Mouse (Mus musculus): ENCODE results near the gene Fsd1. TPM values are rescaled to one million over a fixed set of nuclear protein-coding genes. Genes with fewer than 3 reads are reported as not detected.
A peak's percentile ranks its signal among the peaks of the same experiment; 100 is the strongest.
"Not testable (repeated sequence)": the region's sequence is repeated elsewhere in the genome, so short reads cannot be mapped to it uniquely, and the experiment has no call there.

Gene Fsd1
- polyA plus RNA-seq (2016; fragmentation: Nextera tagmentation; extraction: Ambion mirVana): 114 and 123 TPM in 2 replicates

DNA sequence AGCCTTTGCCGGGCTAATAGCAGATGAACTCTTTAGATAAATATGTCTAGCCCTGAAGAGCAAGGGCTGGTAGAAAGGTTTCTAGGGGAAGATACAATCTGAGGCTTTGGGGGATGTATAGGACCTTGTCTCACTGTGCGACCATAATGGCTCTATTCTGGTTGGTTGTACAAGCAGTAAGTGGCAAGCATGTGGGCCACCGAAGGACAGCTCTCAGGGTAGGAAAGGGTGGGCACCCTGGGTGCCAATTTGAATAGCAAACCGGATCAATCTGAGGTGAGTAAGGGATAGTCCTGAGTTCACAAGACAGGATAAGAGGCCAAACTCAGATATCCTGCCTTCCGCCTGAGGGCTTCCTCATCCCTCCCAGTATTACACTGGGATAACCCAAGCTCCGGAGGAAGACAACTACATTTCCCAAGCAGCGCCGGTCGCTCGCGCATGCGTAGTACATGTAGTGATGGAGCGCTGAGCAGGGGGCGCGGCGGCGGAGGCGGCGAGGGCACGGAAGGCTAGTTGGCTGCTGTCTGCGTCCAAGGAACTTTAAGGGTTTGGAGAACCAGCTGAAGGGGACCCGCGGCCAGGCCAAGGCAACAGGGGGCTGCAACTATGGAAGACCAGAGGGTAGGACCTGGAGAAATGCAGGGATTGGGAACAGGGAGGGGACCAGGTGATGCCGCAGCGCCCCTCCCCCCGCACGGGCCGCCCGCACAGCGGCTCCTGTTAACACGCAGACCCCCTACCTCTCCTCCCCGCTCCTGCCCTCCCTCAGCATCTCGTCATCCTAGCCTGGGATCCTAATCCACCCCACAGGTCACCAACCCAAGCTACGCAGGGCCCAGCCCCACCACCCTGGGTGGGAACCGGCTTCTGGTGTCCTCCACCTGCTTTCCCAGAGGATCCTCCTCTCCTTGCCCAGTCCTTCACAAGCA, at the start of gene Fsd1:
Fsd1 (plus strand) TSS at position 480 of the 932 bp plus-strand sequence.
- H3K27ac ChIP-seq: no peak within 1 kb of the TSS
- H3K4me2 ChIP-seq (replicated peaks): peak within 1 kb of the TSS; percentile 86

DNA sequence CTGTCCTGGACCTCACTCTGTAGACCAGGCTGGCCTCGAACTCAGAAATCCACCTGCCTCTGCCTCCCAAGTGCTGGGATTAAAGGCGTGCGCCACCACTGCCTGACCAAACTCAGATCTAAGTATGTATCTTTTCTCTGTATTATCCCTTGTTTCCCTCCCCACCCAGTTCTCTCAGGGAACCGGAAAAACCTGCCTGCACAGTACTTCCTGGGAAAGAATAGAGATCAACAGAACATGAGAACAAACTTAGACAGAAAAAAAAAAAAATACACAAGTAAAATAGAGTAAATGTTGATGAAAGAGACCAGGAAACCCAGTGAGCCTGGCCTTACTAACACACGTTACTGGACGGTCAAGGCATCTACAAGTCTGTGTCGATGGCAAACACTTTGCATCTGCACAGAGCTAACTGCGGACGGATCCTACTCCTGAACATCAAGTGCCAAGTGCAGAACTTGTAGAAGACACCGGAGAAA, 41.9 kb upstream of the Fsd1 start:
- H3K36me3 ChIP-seq; H3K9me3 ChIP-seq; ATAC-seq (ENCODE audit: low FRiP score, low read depth); H3K4me1 ChIP-seq; H3K9ac ChIP-seq; H3K27ac ChIP-seq; H3K27me3 ChIP-seq (replicated peaks): not testable (repeated sequence)
- Histone ChIP-seq H3K4me2 (replicated peaks) (peak overlapping the region; percentile 81), H3K4me3 (peak overlapping the region; percentile 51)
- WGBS: 38% methylated on average over 10 of the region's 10 CpGs

More for the DNA sequence above, at the start of gene Fsd1:
- no peaks in the 10 kb centered on the region for H3K27me3 ChIP-seq (replicated peaks)
- H3K4me1 ChIP-seq: peaks cover 12% of the 10 kb centered on the region
- H3K4me3 ChIP-seq: peak within 1 kb of the TSS; percentile 69
- peaks cover 24% of the 10 kb centered on the region for H3K36me3 ChIP-seq
- H3K9ac ChIP-seq: peak within 1 kb of the TSS; percentile 72
- no peaks in the 10 kb centered on the region for H3K9me3 ChIP-seq
- ATAC-seq (ENCODE audit: low FRiP score, low read depth): peak; percentile 88
- 10% methylated on average over 35 of the region's 35 CpGs for WGBS

DNA sequence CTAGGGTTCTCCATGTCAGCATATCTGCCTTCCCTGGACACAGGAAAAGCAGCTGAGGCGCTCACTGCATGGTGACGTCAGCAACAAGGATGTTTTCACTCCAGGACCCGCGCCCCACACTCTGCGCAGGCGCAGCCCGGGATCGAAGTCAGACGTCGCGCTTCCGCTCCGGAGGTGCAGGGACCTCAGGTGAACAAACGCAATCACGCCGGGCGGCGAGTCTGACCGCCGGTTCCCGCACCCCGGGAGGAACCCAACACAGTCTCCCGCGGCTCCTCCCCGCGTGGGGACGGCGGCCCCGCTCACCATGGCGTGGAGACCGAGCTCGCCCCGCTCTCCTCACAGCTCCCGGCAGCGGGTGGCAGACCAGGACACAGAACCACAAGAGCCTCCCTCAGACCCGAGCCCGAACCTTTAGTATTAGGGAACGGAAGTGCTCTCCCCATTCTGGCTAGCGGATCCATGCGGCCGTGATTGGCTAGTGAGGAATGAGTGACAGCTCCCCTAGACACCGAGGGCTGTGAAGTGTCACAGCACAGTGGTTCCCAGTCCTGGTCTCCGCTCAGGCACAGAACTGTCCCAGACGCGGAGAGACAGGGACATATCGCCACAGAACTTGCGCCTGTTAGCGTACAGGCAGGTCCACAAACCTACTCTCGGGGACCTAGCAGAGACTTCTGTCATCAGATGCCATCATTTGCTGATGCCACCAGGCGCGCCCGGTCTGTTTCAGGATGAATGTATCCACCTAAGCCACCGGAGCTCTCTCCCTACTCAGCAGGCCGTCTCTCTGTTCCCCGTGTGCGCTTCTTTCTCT, 41.2 kb upstream of the Fsd1 start:
- under 1% methylated on average over 56 of the region's 56 CpGs for WGBS
- not testable (repeated sequence) for H3K9me3 ChIP-seq; H3K36me3 ChIP-seq; H3K27me3 ChIP-seq (replicated peaks); H3K4me1 ChIP-seq
- ATAC-seq (ENCODE audit: low FRiP score, low read depth): peak; percentile 99
- Histone ChIP-seq H3K9ac (peak overlapping the region; percentile 65), H3K4me3 (peak overlapping the region; percentile 51), H3K27ac (peak overlapping the region; percentile 76), H3K4me2 (replicated peaks) (peak overlapping the region; percentile 81)

DNA sequence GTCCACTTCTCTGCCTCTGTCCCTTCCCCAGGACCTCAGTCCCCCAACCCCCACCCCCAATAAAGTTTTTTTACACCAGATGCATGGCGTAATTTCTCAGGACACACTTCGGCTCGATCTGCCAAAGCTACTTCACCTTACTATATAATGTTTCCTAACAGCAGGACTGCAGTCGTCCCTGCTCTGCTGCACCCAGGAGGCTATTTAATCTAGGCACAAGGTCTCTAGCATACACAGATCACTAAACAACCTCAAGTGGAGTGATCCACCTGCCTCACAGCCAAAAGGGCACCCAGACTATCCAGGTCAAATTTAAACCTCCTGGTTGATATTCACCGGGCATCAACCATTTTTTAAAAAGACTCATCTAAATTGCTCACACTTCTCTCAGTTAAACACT, 40.6 kb upstream of the Fsd1 start:
- no peaks in the 10 kb centered on the region for H3K9me3 ChIP-seq

DNA sequence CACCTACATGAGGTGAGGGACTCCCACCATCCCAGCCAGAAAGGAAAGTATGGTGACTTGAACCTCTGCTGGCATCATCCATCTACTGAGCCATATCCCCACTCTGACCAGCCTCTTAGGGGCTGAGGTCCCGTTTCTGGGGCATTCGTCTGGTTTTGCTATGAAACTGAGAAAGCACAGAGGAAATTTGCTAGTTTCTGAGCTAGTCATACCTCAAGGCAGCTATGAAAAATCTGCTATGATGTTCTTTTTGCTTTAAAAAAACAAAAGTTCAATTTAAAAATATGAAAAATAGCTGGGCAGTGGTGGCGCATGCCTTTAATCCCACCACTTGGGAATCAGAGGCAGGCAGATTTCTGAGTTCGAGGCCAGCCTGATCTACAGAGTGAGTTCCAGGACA, 37.7 kb upstream of the Fsd1 start:
- Histone ChIP-seq H3K27me3 (replicated peaks) (0 out of 2 replicates have a peak, but pooled peaks cover 6% of the 10 kb centered on the region), H3K9me3 (no peaks in the 10 kb centered on the region), H3K27ac (no peak overlapping the region), H3K4me2 (replicated peaks) (no peak overlapping the region), H3K36me3 (no peaks in the 10 kb centered on the region), H3K4me3 (no peak overlapping the region), H3K9ac (no peak overlapping the region), H3K4me1 (peaks cover 5% of the 10 kb centered on the region; the same call in 1 of the 2 replicates)
- ATAC-seq (ENCODE audit: low FRiP score, low read depth): no peak
- WGBS: 91% methylated on average over 4 of the region's 4 CpGs

More for the DNA sequence above, 40.6 kb upstream of the Fsd1 start:
- Histone ChIP-seq H3K27me3 (replicated peaks) (no peaks in the 10 kb centered on the region), H3K27ac (0 out of 2 replicates have a peak overlapping the region, but pooled peaks have one; percentile 76), H3K9ac (peak overlapping the region; percentile 65; the same call in 1 of the 2 replicates), H3K4me2 (replicated peaks) (peak overlapping the region; percentile 81), H3K4me1 (peaks cover 5% of the 10 kb centered on the region; the same call in 1 of the 2 replicates), H3K4me3 (peak overlapping the region; percentile 51), H3K36me3 (no peaks in the 10 kb centered on the region)
- peak; percentile 15; the same call in 1 of the 2 replicates for ATAC-seq (ENCODE audit: low FRiP score, low read depth)
- WGBS: 31% methylated on average over 5 of the region's 5 CpGs

DNA sequence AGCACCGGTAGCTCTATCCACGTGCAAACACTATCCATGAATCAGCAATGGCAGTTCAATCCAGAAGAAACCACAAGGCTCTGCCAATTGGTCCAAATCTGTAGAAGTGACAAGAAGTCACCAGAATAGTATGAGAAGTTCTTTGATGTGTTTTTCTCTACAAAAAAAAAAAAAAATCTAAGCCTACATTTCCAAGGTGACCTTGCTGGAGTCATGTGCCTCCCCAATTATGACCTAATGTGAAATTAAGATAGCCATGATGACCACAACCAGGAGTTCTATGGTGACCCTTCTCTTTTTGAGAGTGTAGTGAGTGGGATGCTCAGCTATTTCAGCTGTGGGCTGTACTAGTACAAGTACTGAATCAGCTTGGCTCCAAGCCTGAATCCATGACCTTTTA, 36.9 kb upstream of the Fsd1 start, which contains the start of gene Zfp119b:
Zfp119b (minus strand) TSS at position 101 of the 400 bp plus-strand sequence.
- no peak within 1 kb of the TSS for H3K4me2 ChIP-seq (replicated peaks)
- WGBS: 86% methylated on average over 2 of the region's 2 CpGs
- ATAC-seq (ENCODE audit: low FRiP score, low read depth): no peak
- H3K27me3 ChIP-seq (replicated peaks): 0 out of 2 replicates have a peak, but pooled peaks cover 6% of the 10 kb centered on the region
- H3K9me3 ChIP-seq: no peaks in the 10 kb centered on the region
- H3K9ac ChIP-seq: no peak within 1 kb of the TSS
- peaks cover 5% of the 10 kb centered on the region; the same call in 1 of the 2 replicates for H3K4me1 ChIP-seq
- no peak within 1 kb of the TSS for H3K27ac ChIP-seq
- no peak within 1 kb of the TSS for H3K4me3 ChIP-seq
- no peaks in the 10 kb centered on the region for H3K36me3 ChIP-seq

DNA sequence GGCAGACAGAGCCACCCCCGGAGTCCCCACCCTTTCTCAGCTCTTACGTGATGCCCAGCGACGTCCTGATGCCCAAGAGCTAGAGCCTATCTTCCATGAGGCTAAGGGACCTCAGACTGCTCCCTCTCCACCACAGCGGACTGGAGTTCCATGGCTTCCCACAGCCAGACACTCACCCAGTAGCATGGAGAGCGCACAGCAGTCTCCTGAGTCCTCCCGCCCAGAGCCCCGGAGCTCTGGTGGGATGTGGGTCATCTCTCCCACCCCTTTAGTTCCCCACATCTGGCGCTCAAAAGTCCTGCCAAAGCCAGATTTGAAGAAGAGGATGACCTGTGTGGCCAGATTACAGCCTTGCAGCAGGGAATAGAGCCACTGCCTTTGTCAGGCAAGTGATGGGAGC, 35.7 kb upstream of the Fsd1 start:
- no peak overlapping the region for H3K4me3 ChIP-seq
- WGBS: 81% methylated on average over 9 of the region's 9 CpGs

DNA sequence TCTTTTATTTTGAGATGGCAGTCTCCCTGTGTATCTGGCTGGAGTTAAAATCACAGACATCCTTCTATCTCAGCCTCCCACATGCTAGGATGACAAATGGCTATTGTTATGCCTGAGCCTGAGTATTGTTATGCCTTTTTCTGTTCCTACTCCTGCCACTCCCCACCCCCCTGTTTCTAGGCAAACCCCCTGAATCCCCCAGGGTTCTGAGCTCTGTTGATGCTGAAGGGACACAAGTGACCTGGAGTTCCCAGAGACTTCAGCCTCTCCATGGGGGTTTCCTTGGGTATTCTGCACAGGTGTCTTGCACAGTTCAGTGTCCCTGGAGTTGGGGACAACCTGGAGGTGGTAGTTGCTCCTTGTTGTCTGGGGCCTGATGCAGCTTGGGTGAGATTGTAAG, 34.3 kb upstream of the Fsd1 start:
- ATAC-seq (ENCODE audit: low FRiP score, low read depth): no peak
- Histone ChIP-seq H3K4me1 (peaks cover 8% of the 10 kb centered on the region), H3K9ac (no peak overlapping the region), H3K36me3 (no peaks in the 10 kb centered on the region), H3K27ac (no peak overlapping the region), H3K27me3 (replicated peaks) (peaks cover 13% of the 10 kb centered on the region; the same call in 1 of the 2 replicates), H3K4me3 (no peak overlapping the region), H3K9me3 (no peaks in the 10 kb centered on the region), H3K4me2 (replicated peaks) (no peak overlapping the region)

More for the DNA sequence above, 35.7 kb upstream of the Fsd1 start:
- Histone ChIP-seq H3K4me1 (peaks cover 3% of the 10 kb centered on the region; the same call in 1 of the 2 replicates), H3K4me2 (replicated peaks) (no peak overlapping the region), H3K27me3 (replicated peaks) (peaks cover 13% of the 10 kb centered on the region; the same call in 1 of the 2 replicates), H3K9ac (no peak overlapping the region), H3K9me3 (no peaks in the 10 kb centered on the region), H3K36me3 (no peaks in the 10 kb centered on the region), H3K27ac (no peak overlapping the region)
- ATAC-seq (ENCODE audit: low FRiP score, low read depth): no peak

DNA sequence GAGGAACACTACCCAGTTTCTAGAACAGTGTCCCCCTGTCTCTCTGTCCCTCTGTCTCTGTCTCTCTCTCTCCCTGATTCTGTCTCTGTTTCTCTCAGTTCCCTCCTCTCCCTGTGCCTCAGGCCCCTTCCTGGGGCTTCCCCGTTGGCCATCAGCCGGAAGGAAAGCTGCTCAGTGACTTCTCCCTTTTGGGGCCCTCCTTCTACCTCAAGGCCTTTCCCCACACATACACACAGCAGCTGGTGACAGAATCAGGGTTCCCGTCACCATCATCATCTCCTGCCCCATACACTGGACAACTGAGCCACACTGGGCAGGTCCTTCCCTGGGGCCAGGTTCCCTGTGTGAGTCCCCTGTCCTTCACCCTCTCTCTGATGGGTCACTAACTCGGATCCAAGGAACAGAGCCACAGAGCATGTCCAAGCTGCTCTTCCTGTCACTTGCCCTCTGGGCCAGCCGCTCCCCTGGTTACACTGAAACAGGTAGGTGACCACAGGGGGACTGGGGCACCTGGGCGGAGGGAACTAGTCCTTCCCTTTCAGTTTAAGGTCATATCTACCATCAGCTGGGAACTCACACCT, 33.8 kb upstream of the Fsd1 start, which contains the start of gene Ebi3:
Ebi3 (plus strand) TSS at position 194 of the 581 bp plus-strand sequence.
- Histone ChIP-seq H3K4me1 (peaks cover 12% of the 10 kb centered on the region), H3K4me3 (no peak within 1 kb of the TSS), H3K27me3 (replicated peaks) (peaks cover 13% of the 10 kb centered on the region; the same call in 1 of the 2 replicates), H3K9ac (no peak within 1 kb of the TSS), H3K36me3 (no peaks in the 10 kb centered on the region), H3K9me3 (no peaks in the 10 kb centered on the region), H3K27ac (no peak within 1 kb of the TSS), H3K4me2 (replicated peaks) (no peak within 1 kb of the TSS)
- WGBS: 75% methylated on average over 6 of the region's 6 CpGs
- no peak for ATAC-seq (ENCODE audit: low FRiP score, low read depth)

DNA sequence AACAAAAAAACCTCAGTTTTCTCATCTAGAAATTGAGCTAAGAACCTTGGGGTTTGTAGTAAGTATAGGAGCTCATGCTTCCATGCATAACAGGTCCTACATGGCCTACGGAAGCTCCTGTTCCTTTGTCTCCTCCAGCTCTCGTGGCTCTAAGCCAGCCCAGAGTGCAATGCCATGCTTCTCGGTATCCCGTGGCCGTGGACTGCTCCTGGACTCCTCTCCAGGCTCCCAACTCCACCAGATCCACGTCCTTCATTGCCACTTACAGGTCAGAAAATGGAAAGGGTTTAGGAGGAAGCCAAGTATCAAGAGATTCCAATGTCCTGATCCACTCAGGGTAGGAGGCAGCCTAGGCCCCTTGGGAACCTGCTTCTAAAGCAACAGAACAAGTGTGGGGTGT, 32.6 kb upstream of the Fsd1 start:
- H3K9me3 ChIP-seq: no peaks in the 10 kb centered on the region
- no peaks in the 10 kb centered on the region for H3K36me3 ChIP-seq
- no peak overlapping the region for H3K9ac ChIP-seq
- 84% methylated on average over 6 of the region's 6 CpGs for WGBS
- H3K27ac ChIP-seq: no peak overlapping the region
- no peak overlapping the region for H3K4me3 ChIP-seq
- no peak overlapping the region for H3K4me2 ChIP-seq (replicated peaks)
- peaks cover 23% of the 10 kb centered on the region for H3K4me1 ChIP-seq
- no peak for ATAC-seq (ENCODE audit: low FRiP score, low read depth)
- H3K27me3 ChIP-seq (replicated peaks): peaks cover 13% of the 10 kb centered on the region; the same call in 1 of the 2 replicates

DNA sequence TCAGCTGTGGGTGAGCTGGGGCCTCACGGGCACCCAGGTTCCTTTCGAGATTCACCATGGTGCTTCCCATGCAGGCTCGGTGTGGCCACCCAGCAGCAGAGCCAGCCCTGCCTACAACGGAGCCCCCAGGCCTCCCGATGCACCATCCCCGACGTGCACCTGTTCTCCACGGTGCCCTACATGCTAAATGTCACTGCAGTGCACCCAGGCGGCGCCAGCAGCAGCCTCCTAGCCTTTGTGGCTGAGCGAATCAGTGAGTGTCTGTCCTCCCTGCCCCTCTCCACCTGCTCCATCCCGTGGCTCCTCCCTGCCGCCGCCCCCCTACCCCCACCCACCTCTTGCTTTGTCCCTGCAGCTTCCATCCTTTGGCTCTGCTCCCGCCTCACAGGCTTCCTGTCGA, 32.1 kb upstream of the Fsd1 start:
- Histone ChIP-seq H3K4me3 (no peak overlapping the region), H3K27me3 (replicated peaks) (peaks cover 13% of the 10 kb centered on the region; the same call in 1 of the 2 replicates), H3K36me3 (no peaks in the 10 kb centered on the region), H3K27ac (no peak overlapping the region), H3K9me3 (no peaks in the 10 kb centered on the region), H3K4me1 (peaks cover 23% of the 10 kb centered on the region), H3K9ac (no peak overlapping the region), H3K4me2 (replicated peaks) (no peak overlapping the region)
- WGBS: 38% methylated on average over 16 of the region's 16 CpGs
- no peak for ATAC-seq (ENCODE audit: low FRiP score, low read depth)
